Mouse (Mus musculus): ENCODE data around the gene Smpdl3a.

- TF ChIP-seq CTCF (IDR thresholded peaks at IDR 0.05; ENCODE audit: borderline replicate concordance, extremely low read depth, insufficient read depth, insufficient read length) (no peak), POLR2A (IDR thresholded peaks at IDR 0.05; ENCODE audit: borderline replicate concordance, extremely low read depth, insufficient read depth, insufficient read length, poor library complexity, severe bottlenecking) (no peak)
These were observed 20.2 kb downstream of the Smpdl3a start for GRCm38 (mm10) chr10:57814295-57814694.
